Mouse (Mus musculus): ENCODE results near the gene Itprid1. TPM values are rescaled to one million over a fixed set of nuclear protein-coding genes. Genes with fewer than 3 reads are reported as not detected.

Itprid1 gene
- total RNA-seq (2023), result not detected

GRCm38 (mm10) chr6:55836650-55837320 lies at the start of gene Itprid1:
Itprid1 (plus strand) TSS chr6:55836895.

GRCm38 (mm10) chr6:56017291-56017994 lies 180.7 kb downstream of the Itprid1 start, which contains the start of gene Ppp1r17:
Ppp1r17 (plus strand) TSS chr6:56017497.

Other genes with a start within 250 kb of the Itprid1 start
- not detected for gene Neurod6, start 155.6 kb upstream of the Itprid1 start, total RNA-seq (2023)
- gene Ppp1r17, start 180.6 kb downstream of the Itprid1 start, total RNA-seq (2023), result not detected